Mouse (Mus musculus): Measurements from ENCODE around the gene Slc16a13.

Gene Slc16a13

GRCm38 (mm10) chr11:70210681-70211080 is 10.2 kb downstream of the Slc16a13 start:
- DNase-seq (ENCODE audit: low read depth), result no peak

GRCm38 (mm10) chr11:70208778-70209388 is 12.0 kb downstream of the Slc16a13 start:
- DNase-seq (ENCODE audit: low read depth), result no peak

- DNase-seq (ENCODE audit: low read depth), result no peak
Observed at GRCm38 (mm10) chr11:70207283-70207682, 13.6 kb downstream of the Slc16a13 start.

GRCm38 (mm10) chr11:70206801-70207200 is 14.1 kb downstream of the Slc16a13 start:
- no peak for DNase-seq (ENCODE audit: low read depth)

GRCm38 (mm10) chr11:70201691-70202090 is 19.2 kb downstream of the Slc16a13 start:
- DNase-seq (ENCODE audit: low read depth), result peak; percentile 63

- DNase-seq (ENCODE audit: low read depth), result no peak
Observed at GRCm38 (mm10) chr11:70200036-70200608, 20.7 kb downstream of the Slc16a13 start.

GRCm38 (mm10) chr11:70199107-70199506 is 21.8 kb downstream of the Slc16a13 start:
- DNase-seq (ENCODE audit: low read depth), result no peak

GRCm38 (mm10) chr11:70198332-70198731 is 22.5 kb downstream of the Slc16a13 start:
- DNase-seq (ENCODE audit: low read depth), result no peak

GRCm38 (mm10) chr11:70193354-70194285 is 27.2 kb downstream of the Slc16a13 start:
- DNase-seq (ENCODE audit: low read depth), result no peak

GRCm38 (mm10) chr11:70192157-70192556 is 28.7 kb downstream of the Slc16a13 start:
- DNase-seq (ENCODE audit: low read depth), result no peak

- DNase-seq (ENCODE audit: low read depth), result no peak
Observed at GRCm38 (mm10) chr11:70191188-70191587, 29.7 kb downstream of the Slc16a13 start.

- DNase-seq (ENCODE audit: low read depth), result no peak
Observed at GRCm38 (mm10) chr11:70189319-70190134, 31.3 kb downstream of the Slc16a13 start.

- no peak for DNase-seq (ENCODE audit: low read depth)
Observed at GRCm38 (mm10) chr11:70185120-70185519, 35.7 kb downstream of the Slc16a13 start.

GRCm38 (mm10) chr11:70180496-70180895 is 40.4 kb downstream of the Slc16a13 start:
- no peak for DNase-seq (ENCODE audit: low read depth)

- no peak for DNase-seq (ENCODE audit: low read depth)
Observed at GRCm38 (mm10) chr11:70179401-70179800, 41.5 kb downstream of the Slc16a13 start.

GRCm38 (mm10) chr11:70178756-70179155 is 42.1 kb downstream of the Slc16a13 start:
- no peak for DNase-seq (ENCODE audit: low read depth)

- no peak for DNase-seq (ENCODE audit: low read depth)
Observed at GRCm38 (mm10) chr11:70178311-70178710, 42.6 kb downstream of the Slc16a13 start.

- DNase-seq (ENCODE audit: low read depth), result no peak
Observed at GRCm38 (mm10) chr11:70177647-70178046, 43.2 kb downstream of the Slc16a13 start.

GRCm38 (mm10) chr11:70174491-70174890 is 46.4 kb downstream of the Slc16a13 start:
- DNase-seq (ENCODE audit: low read depth), result no peak

GRCm38 (mm10) chr11:70172298-70172697 is 48.6 kb downstream of the Slc16a13 start:
- no peak for DNase-seq (ENCODE audit: low read depth)

- peak; percentile 37 for DNase-seq (ENCODE audit: low read depth)
Observed at GRCm38 (mm10) chr11:70171847-70172246, 49.0 kb downstream of the Slc16a13 start.

- DNase-seq (ENCODE audit: low read depth), result no peak
Observed at GRCm38 (mm10) chr11:70171181-70171580, 49.7 kb downstream of the Slc16a13 start.

All from c-Kit-positive CD71-positive TER-119-negative erythroid progenitor cells, embryonic 14.5 days (primary cell).